Comparison of ENCODE assay signal across 22 mouse cellular contexts in genomic region chr4:117117931-117118330, GRCm38 (mm10). TPM values are rescaled to one million over a fixed set of nuclear protein-coding genes. Genes with fewer than 3 reads are reported as not detected.
"Had no signal": no experiment of that assay in that cellular context is flagged by ENCODE, and none has a peak within 500 bp of the region (broad histone marks: within the 10 kb centered on the region; RNA-seq: fewer than 3 reads in every experiment).

No protein-coding gene starts in this region.

- DNase-seq: kidney, postnatal 10 days; kidney, postnatal 36 days; layer of hippocampus, postnatal 36 days; liver, embryonic 13.5 days; lung, adult 2 months; lung, postnatal 14 days; lung, postnatal 4 days; retina, postnatal 1 day; right cerebral cortex, postnatal 25 days; spleen, adult 18-20 months; thymus, postnatal 25 days had no signal

- ATAC-seq: midbrain, embryonic 15.5 days had no signal

- H3K36me3 ChIP-seq: liver, embryonic 13.5 days had no signal

- H3K27me3 ChIP-seq: kidney, embryonic 15.5 days; liver, embryonic 13.5 days; midbrain, embryonic 12.5 days; midbrain, embryonic 15.5 days; neural tube, embryonic 13.5 days; stomach, embryonic 15.5 days had no signal

- H3K4me3 ChIP-seq: kidney, embryonic 15.5 days; left cerebral cortex, adult 2 months; liver, embryonic 13.5 days; midbrain, embryonic 12.5 days; midbrain, embryonic 15.5 days; neural tube, embryonic 13.5 days; stomach, embryonic 15.5 days had no signal

RNA-seq across cellular contexts. Expression of gene Tctex1d4, which starts 8.7 kb away (rescaled TPM):
- total RNA-seq: layer of hippocampus, postnatal 36 days; left cerebral cortex, adult 2 months; left cerebral cortex, postnatal 36 days; liver, adult 2 months; megakaryocyte progenitor cell, adult 5-6 weeks; neutrophil, adult 5-6 weeks had no signal
- polyA plus RNA-seq: kidney, embryonic 15.5 days; limb, embryonic 11.5 days; liver, embryonic 13.5 days; midbrain, embryonic 12.5 days; midbrain, embryonic 15.5 days; neural tube, embryonic 13.5 days had no signal
